Mouse (Mus musculus) spleen, postnatal 14 days (tissue): ENCODE measurements around the gene Cntd1.
"Not testable (repeated sequence)": the region's sequence is repeated elsewhere in the genome, so short reads cannot be mapped to it uniquely, and the experiment has no call there.

ENCODE experiments used
- DNase-seq, 2 experiments: peaks; one replicate each; pipeline ENCODE4 v3.0.0; 2021 to 2022; ENCODE audit warnings: low spot score in 2 of 2

The Cntd1 gene

GRCm38 (mm10) chr11:101283805-101284204, 5.0 kb downstream of the Cntd1 start:
- no peak for DNase-seq

DNA sequence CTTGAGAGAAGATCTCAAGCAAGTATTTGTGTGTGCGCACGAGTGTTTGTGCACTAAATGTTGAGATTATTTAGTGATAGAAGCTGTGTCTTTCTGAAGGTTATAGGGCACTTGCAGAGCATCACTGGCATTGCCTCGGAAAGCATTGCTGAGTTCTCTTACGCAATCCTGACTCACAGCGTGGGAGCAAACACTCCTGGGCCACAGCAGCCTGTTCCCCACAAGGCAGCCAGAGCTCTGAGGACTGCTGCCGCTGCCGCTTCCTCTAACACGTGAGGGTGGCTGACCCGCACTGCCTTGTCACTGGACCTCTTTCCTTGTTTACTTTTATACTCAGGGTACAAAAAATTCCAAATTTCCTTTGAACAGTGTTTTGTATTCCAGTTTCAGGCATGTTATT, 8.5 kb downstream of the Cntd1 start:
- no peak for DNase-seq

GRCm38 (mm10) chr11:101291231-101291630, 12.4 kb downstream of the Cntd1 start:
- DNase-seq: no peak

DNA sequence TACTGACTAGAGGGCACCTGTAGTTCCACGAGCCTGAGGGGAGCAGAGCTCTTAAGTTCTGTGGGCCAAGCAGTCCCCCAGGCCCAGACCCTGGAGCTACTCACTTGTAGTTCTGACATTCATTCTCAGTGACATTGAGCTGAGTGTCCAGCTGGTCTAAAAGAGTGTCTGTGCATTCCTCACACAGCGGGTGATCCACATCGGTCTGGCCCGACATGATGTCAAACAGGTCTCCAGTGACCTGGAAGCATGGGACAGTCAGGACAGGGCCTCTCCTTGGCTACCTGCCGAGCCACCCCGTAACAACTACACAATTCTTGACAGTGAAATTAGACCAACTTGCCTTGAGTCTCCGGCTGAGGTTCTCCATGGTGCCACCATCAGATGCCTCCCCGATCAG, 16.4 kb downstream of the Cntd1 start:
- DNase-seq: no peak

GRCm38 (mm10) chr11:101300881-101301280, 22.1 kb downstream of the Cntd1 start:
- peak in 1 of 2 experiments; percentile 38 for DNase-seq

- DNase-seq: no peak
Observed at GRCm38 (mm10) chr11:101301299-101302003, 22.6 kb downstream of the Cntd1 start.

DNA sequence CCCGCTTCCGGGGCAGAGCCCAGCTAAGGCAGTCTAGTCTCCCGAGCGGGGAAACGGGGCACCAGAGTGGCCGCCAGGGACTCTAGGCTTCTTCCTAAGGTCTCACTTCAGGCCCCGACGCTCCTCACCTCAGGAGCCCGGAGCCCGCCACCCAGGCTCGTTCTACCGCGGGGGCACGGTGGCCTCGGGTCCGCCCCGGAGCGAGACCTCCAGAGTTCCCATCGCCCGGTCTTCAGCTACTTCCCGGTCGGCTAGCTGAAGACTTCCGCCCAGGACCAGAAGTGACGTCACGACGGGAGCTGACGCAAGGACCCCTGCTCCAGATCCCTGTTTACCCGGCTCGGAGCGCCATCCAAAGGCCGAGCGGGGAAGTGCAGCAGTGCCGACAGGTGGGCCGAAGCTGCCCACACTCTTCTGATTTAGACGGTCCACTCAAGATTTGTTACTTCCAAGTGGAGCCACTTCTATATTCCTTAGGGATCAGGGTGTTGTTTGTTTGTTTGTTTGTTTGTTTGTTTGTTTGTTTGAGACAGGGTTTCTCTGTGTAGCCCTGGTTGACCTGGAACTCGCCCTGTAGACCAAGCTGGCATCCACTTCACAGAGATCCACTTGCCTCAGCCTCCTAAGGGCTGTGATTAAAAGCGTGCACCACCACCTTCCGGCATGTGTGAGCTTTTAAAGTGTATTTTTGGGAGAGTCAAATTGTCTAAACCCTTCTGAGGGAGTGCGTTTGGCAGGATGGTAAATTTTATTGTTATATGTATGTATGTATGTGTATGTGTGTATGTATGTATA, 23.4 kb downstream of the Cntd1 start, which contains the start of gene Becn1:
Gene Becn1 (minus strand): TSS at position 283 of the 795 bp plus-strand sequence.
- peak; percentile 91 to 98 for DNase-seq

GRCm38 (mm10) chr11:101307744-101308143, 28.9 kb downstream of the Cntd1 start:
- no peak for DNase-seq

DNA sequence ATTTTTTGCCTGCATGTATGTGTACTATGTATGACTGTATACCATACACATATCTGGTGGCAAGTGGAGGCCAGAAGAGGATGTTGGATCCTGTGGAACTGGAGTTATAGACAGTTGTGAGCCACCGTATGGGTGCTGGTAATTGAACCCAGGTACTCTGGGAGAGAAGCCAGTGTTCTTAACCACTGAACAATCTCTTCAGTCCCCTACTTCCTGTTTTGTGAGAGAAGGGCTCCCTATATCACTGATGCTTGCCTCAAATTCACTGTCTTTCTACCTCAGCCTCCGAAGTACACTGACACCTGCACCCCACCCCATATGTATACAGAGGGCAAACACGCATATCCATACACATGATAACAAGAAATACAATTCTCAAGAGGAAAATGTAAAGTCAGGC, 32.3 kb downstream of the Cntd1 start:
- DNase-seq: no peak

GRCm38 (mm10) chr11:101312150-101312549, 33.3 kb downstream of the Cntd1 start:
- no peak for DNase-seq

- no peak for DNase-seq
Observed at GRCm38 (mm10) chr11:101314567-101314966, 35.8 kb downstream of the Cntd1 start.

GRCm38 (mm10) chr11:101315082-101315650, 36.4 kb downstream of the Cntd1 start:
- no peak for DNase-seq

DNA sequence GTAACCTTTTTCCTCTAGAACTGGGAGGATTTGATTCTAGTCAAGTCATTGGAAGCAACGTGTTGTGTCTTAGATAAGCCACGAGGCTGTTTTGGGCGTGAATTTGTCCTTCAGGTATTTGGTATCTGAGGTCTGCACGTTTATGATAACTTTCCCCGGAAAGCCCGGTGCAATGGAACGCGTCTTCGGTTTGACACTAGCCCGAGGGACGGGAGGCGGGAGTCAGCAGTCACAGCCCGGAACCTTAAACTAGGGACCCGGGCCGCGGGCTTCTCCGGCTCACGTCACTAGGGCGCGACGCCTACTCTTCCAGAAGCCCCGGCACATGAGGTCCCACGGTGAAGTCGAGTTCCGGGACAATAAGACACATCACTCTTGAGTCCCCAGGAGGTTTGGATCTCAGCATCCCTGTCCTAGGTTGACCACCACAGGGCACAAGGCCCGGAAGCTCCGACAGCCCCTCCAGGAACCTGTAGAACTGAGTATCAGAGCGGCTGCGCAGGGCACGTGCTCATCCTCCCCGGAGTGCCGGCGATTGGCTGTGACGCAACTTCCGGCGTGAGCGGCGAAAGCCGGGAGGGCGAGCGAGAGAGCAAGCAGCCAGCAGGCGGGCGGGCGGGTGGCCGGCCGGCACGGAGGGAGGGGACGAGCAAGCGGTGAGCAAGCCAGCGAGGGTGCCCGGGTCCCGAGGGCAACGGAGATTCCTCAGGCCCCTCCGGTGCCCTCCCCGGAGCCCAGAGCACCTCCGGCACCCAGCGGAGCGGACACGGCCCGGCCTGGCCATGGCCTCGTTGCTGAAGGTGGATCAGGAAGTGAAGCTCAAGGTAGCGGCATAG, 37.1 kb downstream of the Cntd1 start, which contains the start of gene Psme3:
Gene Psme3 (plus strand): TSS at position 549 of the 836 bp plus-strand sequence.
- peak; percentile 85 to 91 for DNase-seq

DNA sequence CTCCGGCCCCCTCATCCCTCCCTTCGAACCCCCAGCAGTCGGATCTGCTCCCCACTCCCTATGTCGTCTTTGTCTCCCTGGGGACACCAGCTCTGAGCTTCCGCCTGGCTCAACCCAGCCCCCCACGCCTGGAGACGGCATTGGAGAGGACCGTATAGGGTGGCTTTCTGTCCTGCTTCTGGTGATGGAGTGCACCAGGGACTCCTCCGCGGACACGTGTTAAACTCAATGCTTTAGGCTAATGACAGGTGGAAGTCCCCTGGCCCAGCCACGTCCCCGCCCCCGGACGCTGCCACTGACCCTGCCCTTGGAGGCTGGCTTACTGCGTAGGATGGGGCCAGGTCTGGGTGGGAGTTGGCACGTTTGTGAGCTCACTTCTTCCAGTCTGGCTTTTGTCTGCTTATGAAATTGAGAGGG, 37.7 kb downstream of the Cntd1 start:
- DNase-seq: peak; percentile 39 to 55

- DNase-seq: peak in 1 of 2 experiments; percentile 43
Observed at GRCm38 (mm10) chr11:101323609-101324008, 44.8 kb downstream of the Cntd1 start.

GRCm38 (mm10) chr11:101324763-101325162, 46.0 kb downstream of the Cntd1 start, which contains the start of gene Aoc2:
Gene Aoc2, plus strand, starts transcription at chr11:101325063.
- DNase-seq: no peak

DNA sequence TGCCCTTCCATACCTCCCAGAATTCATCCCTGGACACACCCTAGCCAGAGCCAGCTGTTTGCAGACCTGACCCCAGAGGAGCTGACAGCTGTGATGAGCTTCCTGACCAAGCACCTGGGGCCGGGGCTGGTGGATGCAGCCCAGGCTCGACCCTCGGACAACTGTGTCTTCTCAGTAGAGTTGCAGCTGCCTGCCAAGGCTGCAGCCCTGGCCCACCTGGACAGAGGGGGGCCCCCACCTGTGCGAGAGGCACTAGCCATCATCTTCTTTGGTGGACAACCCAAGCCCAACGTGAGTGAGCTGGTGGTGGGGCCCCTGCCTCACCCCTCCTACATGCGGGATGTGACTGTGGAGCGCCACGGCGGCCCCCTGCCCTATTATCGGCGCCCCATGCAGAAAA, 46.4 kb downstream of the Cntd1 start:
- DNase-seq: not testable (repeated sequence)

- no peak for DNase-seq
Observed at GRCm38 (mm10) chr11:101326147-101326546, 47.3 kb downstream of the Cntd1 start.

DNA sequence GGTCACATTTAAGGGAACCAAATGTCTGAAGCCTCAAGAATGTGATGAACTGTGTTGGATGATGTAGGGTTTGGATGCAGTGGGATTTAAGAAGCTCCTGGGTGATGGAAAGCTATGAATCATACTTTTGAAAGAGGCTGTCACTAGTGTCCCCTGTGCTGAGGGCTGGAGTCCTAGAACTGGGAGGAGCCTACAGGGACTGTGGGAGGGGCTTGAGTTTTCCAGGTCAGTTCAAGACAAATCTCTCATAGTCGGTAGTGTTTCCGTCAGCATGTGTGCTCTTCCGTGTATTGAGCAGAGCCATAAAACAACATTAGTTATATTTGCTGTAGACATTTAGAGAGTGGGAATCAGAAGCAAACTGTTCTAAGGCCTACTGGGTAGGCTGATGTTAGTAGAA, 48.5 kb downstream of the Cntd1 start:
- no peak for DNase-seq

DNA sequence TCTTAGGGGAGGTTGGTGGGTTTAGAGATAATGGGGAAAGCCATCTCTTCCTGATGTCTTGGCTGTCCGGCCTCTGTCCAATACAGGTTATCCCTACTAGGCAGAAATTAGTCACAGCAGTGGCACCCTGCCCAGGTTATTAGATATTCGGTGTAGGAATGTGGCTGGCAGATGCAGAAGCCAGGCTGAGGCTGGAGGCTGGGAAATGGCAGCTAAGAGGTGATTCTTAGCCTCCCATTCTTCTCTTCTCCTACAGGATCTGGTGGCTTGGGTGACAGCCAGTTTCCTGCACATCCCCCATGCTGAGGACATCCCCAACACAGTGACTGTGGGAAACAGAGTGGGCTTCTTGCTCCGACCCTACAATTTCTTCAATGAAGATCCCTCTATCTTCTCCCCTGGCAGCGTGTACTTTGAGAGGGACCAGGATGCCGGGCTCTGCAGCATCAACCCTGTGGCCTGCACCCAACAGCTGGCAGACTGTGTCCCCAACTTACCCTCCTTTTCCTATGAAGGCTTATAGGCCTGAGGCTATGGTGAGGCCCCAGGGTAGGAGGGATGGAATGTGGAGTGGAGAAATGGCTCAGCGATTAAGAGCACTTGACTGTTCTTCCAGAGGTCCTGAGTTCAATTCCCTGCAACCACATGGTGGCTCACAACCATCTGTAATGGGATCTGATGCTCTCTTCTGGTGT, 50.3 kb downstream of the Cntd1 start:
- DNase-seq: no peak

- DNase-seq: no peak
Observed at GRCm38 (mm10) chr11:101330371-101330924, 51.6 kb downstream of the Cntd1 start, which contains the start of gene Aoc3. Gene Aoc3, plus strand, starts transcription at chr11:101330605.
